Mouse (Mus musculus): ENCODE measurements around the gene Sirpb1b. TPM values are rescaled to one million over a fixed set of nuclear protein-coding genes. Genes with fewer than 3 reads are reported as not detected.
"Not testable (repeated sequence)": the region's sequence is repeated elsewhere in the genome, so short reads cannot be mapped to it uniquely, and the experiment has no call there.

The Sirpb1b gene
- polyA plus RNA-seq, 1 experiment from 2014 or later: not detected

DNA sequence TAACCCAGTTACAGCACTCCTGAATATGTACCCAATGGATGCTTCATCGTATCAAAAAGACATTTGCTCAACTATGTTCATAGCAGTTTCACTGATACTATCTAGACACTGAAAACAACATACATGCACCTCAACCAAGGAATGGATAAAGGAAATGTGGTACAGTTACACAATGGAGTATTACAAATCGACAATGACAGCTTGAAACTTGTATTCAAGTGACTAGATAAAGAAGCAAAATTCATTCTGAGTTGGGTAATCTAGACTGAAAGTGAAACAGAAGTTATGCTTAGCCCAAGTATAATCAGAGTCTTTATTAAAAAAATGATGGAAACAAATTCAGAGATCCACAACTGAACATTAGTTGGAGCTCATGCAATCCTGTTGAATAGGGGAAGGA is 100.0 kb downstream of the Sirpb1b start:
- H3K27me3 ChIP-seq (replicated peaks; ENCODE audit: control insufficient read depth, insufficient read depth, low read length); H3K4me1 ChIP-seq (ENCODE audit: control insufficient read depth, insufficient read depth, low read length); DNase-seq (ENCODE audit: low spot score); ATAC-seq; H3K36me3 ChIP-seq (ENCODE audit: control insufficient read depth, insufficient read depth, low read length); H3K4me2 ChIP-seq (ENCODE audit: low read length); H3K9ac ChIP-seq (ENCODE audit: low read length); H3K9me3 ChIP-seq (replicated peaks; ENCODE audit: control insufficient read depth, low read length); H3K27ac ChIP-seq (ENCODE audit: low read depth, low read length); H3K4me3 ChIP-seq (ENCODE audit: low read depth, low read length): not testable (repeated sequence)
- 88% methylated on average over 1 of the region's 2 CpGs for WGBS

DNA sequence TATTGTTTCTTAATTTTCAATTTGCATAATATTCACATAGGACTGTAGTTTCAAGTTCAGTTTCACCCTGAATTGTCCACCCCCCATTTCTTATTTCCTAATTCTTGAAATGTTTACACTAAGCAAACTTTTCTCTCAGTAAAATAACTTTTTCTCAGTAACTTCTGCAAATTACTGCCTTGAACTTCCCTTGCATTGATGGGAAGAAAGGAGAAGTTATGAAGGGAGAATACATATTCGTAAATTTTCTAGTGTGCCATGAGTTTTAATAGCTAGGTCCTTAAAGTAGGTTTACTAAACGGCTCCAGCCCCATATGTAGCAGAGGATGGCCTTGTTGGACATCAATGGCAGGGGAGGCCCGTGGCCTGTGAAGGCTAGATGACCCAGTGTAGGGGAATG is 104.7 kb downstream of the Sirpb1b start:
- H3K4me1 ChIP-seq (ENCODE audit: control insufficient read depth, insufficient read depth, low read length); ATAC-seq; H3K4me2 ChIP-seq (ENCODE audit: low read length); H3K4me3 ChIP-seq (ENCODE audit: low read depth, low read length); DNase-seq (ENCODE audit: low spot score); H3K36me3 ChIP-seq (ENCODE audit: control insufficient read depth, insufficient read depth, low read length); H3K27ac ChIP-seq (ENCODE audit: low read depth, low read length); H3K27me3 ChIP-seq (replicated peaks; ENCODE audit: control insufficient read depth, insufficient read depth, low read length); H3K9ac ChIP-seq (ENCODE audit: low read length); H3K9me3 ChIP-seq (replicated peaks; ENCODE audit: control insufficient read depth, low read length): not testable (repeated sequence)
- WGBS: 83% methylated on average over 1 of the region's 3 CpGs

Other genes starting within 250 kb of the Sirpb1b start
- gene Gm9733, start 242.8 kb downstream of the Sirpb1b start, polyA plus RNA-seq (2014; fragmentation: Nextera tagmentation; extraction: Ambion mirVana): not detected in 2 replicates
- gene Sirpb1a, start 148.5 kb downstream of the Sirpb1b start, polyA plus RNA-seq (2014; fragmentation: Nextera tagmentation; extraction: Ambion mirVana): not detected in 2 replicates

Measured in forebrain, embryonic 14.5 days (tissue).